Mouse (Mus musculus) lung, postnatal 25 days (tissue): ENCODE measurements around the gene Gnat1.
A peak's percentile ranks its signal among the peaks of the same experiment; 100 is the strongest.

ENCODE experiments used
- DNase-seq: peaks from one replicate; pipeline ENCODE4 v3.0.0; 2022; ENCODE audit warnings: low spot score

Gene Gnat1

DNA sequence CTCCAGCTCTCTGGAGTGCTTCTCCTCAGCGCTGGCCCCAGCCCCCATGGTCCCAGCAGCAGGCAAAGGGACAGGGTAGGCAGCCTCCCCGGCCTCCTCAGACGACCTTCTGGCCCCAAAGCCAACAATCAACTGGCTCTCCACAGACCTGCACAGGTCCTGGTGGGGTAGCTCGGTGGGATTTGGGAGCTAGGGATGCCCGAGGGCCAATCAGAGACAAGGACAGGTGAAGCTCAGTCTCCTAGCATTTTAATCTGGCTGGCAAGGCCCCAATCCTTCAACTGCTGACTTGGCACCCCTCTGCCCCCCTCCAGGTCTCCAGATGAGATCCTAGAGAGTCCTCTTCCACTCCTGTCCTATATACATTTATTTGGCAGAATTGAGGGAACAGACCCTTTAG, at the start of gene Gnat1:
Gnat1 (minus strand) TSS at position 212 of the 400 bp plus-strand sequence.
- DNase-seq, result no peak

DNA sequence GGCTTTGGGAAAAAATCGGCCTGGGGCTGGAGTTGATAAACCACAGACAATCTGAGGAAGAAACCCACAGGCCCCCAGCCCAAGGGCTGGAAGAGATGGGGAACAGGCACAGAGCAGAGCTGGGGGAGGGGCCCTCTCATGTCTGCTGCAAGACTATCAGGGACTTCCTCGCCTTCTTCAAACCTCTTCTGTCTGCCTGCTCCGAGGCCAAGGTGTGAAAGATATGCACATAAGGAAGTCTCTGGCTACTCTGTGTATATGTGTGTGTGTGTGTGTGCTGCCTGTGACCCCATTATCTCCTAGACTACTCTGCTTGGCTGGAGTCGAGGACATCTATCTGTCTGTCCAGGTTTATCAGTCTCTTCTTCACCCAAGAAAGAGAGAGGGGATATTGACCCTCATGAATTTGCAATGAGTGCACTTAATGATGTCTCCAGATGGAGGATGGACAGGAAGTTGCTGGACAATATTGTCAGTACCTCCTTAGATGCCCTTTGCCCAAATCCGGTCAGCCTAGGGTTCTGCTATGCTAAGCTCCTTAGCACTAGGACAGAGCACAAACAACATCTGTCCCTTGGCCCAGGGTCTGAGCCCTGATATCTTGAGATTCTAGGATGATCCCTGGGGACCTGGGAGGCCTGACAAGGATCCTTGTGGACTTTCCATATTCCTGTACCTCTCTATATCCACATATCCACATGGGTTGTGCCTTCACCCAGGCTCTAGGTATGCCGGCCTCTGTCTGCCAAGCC, 49.6 kb upstream of the Gnat1 start:
- DNase-seq, result no peak

DNA sequence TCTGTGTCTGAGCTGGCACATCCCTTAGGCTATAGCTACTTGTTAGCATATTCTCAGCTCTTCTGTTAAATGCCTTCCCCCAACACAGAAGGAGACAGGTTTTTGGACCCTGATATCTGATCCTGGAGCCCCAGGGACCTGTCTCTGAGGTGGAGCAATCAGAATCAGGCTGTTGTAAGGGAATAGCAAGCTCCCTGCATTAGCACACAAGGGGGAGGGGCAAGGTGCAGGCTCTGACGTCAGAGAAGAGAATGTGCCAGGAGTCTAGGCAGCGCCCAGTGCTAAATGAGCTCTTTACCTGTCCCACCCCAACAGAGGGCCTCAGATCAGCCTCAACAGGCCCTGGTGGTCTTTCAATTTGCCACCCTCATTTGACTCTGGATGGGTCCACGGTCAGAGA, 47.5 kb upstream of the Gnat1 start:
- no peak for DNase-seq

DNA sequence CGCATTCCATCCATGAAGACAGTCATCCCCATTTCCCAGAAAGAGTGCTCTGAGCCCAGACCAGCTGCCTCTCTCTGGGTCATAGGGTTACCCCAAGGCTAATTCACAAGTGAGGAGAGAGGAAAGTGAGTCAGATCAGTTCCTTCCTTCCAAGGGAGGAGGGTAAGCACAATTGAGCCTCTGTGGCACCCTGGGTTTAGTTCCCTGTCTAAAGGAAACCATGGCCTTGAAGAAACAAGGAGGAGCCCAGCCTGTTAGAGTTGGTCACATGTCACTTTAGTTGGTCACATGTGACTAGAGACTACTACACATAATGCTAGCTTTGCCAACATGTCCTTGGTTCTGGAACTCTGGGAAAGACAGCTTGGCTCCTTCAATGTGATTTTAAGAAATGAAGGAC, 45.3 kb upstream of the Gnat1 start:
- no peak for DNase-seq

DNA sequence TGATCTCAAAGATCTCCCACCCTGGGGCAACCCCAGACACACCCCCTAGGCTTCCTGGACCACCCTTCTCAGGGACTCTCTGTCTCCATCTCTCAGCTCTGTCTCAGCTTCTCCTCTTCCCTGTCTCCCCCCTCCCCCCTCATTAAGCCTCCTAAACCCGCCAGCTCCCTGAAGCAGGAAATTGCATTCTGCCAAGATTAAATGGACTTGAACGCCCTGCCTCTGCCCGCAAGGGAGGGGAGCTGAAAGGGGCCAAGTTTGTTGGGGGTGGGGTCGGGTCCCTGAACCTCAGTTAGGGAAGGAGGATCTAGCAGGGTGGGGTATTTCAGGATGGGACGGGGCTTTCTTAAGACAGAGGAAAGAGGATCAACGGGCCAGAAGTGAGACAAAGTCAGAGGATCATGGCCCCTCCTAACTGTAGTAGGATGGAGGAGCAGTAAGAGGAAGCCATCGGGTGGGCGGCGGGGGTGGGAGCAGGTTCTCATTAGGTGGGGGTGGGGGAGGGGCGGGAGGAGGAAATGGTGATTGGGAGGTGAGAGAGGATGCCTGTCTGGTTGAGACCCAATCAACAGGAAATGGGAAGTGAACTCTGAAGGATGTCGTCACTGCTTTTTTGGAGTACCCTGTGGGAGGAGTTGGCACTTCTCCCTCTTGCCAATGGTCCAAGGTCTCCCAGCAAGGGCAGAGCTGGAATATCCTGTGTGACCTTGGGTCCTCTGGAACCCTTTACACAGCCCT, 44.5 kb upstream of the Gnat1 start:
- peak; percentile 87 for DNase-seq

DNA sequence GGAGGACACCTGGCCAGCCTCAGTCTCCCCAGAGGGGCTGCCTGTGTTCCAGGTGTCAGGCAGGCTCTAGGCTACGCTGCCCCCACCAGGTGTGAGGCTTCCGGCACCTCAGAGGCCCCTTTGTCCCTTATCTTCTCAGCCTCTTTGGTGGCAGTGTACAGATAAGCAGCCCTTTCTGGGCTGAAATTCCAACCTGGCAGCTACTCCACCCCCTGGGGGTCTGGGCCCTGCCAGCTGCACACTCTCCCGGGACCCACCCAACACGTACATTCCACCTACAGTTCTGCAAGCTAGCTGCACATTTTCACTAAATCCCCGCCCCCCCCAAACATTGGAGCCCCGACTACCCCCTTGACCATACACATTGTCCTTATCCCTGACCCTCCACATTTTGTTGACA, 43.8 kb upstream of the Gnat1 start:
- no peak for DNase-seq

DNA sequence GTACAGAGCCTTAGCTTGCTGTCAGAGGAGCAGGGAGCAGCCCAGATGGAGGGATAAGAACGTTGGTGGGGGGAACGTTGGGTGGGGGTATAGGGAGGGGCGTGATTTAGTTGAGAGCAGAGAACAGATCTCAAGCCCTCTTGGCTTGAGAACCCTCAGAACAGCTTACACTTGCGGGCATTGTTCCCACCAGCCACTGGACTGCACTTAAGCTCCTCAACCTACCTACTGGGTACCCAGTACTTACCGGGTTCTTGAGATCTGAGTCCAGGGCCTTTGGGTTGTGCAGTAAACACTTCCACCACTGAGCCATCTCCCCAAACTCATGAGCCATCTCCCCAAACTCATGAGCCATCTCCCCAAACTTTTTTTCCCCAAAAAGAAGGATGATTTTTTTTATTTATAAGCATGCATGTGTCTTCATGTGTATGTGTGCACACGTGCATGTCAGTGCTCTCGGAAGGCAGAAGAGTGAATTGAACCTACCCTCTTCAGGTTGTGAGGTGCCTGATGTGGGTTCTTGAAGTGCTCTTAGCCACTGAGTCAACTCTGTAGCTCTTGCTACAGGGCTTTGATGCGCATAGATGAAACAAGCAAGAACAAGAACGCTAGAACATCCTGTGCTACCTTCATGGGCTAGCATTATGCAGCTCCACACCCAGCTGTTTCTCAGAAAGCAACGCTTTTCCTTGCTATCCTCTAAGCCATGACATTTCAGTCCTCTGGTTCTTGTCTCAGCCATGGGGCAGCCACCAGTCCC, 39.4 kb upstream of the Gnat1 start:
- DNase-seq, result peak; percentile 61

DNA sequence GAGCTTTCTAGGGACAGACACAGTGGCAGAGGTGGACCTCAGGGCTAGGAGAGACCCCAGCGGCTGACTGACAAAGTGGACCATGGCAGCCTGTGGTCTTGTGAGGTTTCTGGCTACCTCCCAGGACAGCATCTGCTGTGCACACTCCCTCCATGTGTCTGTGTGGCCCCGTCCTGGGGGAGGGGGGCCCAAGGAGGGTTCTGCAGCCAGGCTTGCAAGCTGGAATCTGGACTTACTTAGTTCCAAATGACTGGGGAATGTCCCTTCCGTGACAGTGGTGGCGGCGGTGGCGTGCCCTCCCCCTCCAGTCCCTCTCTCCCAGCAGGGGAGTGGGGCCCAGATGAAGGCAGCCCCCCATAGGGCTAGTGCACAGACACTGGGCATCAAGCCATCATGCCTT, 37.4 kb upstream of the Gnat1 start:
- no peak for DNase-seq

DNA sequence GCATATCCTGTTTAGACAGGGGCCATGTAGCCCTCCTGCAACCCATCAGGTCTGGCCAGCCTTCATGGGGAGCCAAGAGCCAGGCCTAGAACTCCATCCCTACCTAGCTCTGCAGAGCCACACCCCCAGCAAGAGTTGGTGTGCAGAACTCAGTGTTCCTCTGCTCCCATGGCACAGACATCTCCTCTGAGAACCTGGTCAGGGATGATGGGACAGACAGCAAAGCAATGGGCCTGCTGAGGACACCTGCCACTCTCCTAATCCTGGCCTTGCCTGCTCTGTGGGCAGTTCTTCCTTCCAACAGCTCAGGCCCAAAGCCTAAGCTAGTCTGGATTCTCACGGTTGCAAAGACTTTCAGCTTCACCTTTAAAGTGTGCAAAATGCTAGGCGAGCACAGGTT, 36.1 kb upstream of the Gnat1 start:
- no peak for DNase-seq

DNA sequence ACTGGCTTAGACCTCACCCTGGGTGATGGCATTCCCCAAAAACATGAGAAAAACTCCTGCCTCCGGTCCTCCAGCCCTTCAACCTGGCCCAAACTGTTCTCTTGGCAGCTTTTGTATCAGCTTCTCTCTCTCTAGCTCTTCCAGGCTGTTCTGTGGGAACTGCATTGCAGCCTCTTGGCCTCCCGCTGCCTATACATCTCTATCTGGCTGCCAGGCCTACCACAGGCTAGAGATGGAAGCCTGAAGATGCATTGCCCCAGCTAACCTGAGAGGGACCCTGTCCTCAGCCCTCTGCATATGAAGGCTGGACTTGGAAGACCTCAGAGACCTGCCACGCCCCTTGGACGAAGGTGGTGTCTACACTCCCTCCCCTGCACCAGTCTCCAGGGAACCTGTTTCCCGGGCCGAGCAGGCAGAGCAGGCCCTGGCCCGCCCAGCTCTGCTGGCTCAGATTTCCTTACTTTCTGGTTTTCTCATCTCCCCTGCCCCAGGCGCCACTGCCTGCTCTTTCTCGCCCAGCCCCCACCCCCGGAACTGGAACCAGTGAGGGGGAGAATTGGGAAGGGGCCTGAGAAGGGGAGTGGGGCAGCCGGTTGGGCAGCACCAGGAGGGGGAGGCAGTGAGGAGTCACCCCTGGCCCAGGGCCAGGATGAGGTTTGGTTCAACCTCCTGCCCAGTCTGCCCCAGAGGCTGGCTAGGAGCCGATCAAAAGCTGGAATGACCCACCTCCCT, 34.9 kb upstream of the Gnat1 start:
- no peak for DNase-seq

DNA sequence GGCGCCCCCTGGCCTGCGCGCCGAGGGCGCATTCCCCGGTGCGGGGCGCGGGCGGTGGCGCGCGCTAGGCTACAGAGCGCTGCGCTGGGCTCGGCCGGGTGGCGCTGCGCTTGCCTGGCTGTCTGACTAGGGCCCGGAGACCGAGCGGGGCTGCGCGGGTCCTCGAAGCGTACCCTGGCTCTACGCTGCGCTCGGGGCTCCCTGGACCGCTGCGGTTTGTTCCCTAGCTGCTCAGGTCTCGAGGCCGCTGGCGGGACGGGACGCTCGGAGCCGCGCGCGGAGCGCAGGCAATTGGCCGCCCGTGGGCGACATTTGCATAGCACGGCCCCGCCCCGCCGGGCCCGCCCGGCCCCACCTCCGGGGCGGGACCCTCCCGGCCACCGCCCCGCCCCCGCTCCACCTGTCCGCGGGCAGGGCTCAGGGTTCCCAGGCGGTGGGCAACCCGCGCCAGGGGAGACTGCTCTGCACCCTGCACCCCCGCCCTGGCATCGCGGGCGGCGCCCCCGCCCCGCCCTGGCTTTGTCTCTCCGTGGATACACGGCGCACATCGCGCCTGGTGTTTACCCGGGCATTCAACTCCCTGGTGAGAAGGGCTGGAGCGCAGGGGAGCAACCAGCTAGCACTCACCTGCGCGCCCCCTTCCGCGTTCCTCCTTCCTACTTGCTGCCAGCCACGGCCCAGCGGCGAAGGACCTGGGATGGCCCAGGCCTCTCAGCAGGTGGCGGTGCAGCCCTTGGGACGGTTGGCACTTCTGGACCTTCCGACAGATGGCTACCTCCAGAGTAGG, 30.4 kb upstream of the Gnat1 start, which contains the start of gene Sema3f:
Sema3f (minus strand) TSS at position 779 of the 787 bp plus-strand sequence.
- DNase-seq, result peak; percentile 87

DNA sequence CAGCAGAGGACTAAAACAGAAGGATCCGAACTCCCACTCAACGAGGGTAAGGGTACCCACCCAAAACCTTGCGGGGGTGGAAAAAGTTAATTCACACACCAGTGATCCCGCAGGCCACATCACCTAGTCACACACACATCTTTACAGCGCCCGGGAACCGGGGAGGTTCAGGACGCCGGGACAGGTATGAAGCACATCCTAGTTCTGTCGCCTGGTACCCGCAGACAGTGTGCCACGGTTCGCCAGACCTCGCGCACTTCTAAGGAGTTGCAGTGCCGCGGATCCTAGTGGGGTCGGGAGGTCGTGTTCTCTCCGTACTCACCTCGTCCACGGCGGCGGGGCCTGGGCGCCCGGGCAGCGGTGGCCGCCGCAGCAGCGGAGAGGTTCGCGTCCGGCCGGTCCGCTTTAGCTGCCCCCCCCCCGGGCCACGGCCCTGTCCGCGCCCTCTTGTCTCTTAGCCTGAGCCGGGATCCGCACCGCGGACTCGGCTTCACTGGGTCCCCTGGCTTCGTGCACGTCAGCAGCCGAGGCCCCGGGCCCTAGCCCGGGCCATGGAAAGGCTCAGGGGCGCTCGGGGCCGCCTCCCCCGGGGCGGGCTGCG, 29.7 kb upstream of the Gnat1 start:
- DNase-seq, result no peak

DNA sequence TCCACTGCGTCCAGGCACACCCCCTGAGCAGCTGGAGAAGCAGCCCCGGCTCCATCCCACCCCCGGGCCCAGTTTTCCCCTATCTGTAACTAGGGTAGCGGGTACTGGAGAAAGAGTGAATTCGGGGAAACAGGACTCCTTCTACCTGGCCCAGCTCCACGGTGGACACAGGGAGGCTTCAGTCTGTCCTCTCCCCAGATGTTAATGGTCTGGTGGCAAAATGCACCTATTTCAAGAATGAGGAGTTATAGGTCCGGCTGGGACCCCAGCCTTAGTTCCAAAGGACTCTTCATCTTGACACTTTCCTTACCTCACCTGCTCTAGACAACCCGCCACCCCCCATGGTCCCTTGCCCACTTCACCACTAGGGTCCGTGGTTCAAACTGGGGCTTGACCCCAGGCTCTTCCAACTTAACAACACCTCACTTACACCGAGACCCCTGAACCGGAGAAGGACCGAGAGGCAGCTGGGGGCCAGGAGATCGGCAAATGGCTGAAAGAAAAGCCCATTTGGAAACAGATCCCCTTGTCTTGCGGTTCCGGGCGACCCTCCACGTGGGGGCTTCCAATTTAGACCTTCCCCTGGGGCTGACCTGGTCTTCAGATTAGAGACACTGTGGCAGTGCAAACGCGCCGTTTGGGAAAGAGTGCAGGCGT, 29.1 kb upstream of the Gnat1 start:
- no peak for DNase-seq

DNA sequence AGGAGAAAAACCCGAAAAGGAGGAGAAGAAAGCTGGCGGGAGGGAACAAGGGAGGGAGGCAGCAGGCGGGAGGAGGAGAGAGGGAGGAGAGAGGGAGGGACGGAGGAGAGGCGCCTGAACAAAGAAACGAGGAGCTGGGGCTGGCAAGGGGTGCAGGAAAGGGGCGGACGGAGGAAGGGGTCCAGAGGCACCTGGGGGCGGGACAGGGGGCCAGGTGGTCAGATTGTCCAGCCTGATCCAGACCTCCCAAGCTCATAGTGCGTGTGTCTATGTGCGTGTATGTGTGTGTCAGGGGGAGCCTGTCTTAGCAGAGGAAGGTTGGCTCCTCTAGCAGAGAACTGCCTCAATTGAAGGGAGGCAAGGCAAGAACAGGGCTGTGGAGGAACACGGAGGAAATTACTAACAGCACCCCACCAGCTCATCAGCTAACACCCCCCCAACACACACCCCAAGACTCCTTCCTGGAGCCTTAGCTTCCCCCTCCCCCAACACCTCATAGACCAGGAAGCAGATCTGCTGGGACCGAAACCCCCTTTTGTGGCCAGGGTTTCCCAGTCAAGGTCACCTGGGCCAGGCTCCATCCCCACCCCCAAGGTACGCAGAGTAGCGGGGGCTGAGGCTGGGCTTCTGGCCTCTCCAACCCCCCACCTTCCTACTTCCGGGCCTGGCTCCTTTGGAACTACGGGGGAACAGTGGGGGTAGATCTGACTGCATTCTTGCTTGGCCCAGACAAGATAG, 28.4 kb upstream of the Gnat1 start:
- DNase-seq, result no peak

DNA sequence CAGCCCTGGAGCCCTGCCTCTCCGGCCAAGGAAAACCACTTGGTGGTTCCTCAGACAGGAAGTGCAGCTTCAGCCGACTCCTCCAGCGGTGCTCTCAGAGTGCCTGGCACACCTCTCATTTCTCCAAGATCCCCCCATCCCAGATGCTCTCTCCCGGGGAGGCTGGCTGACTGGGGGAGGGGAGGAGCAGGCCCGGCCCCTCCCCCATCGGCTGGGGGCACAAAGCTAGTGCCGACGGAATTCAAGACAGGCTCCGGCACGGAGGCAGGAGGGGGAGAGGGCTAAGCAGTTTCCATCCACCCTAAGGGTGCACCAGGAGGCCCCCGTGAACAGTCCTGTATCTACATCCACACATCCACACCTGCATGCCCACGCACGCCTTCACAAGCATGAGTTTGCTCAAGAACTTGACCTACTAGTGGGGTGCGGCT, 27.3 kb upstream of the Gnat1 start:
- DNase-seq, result no peak

DNA sequence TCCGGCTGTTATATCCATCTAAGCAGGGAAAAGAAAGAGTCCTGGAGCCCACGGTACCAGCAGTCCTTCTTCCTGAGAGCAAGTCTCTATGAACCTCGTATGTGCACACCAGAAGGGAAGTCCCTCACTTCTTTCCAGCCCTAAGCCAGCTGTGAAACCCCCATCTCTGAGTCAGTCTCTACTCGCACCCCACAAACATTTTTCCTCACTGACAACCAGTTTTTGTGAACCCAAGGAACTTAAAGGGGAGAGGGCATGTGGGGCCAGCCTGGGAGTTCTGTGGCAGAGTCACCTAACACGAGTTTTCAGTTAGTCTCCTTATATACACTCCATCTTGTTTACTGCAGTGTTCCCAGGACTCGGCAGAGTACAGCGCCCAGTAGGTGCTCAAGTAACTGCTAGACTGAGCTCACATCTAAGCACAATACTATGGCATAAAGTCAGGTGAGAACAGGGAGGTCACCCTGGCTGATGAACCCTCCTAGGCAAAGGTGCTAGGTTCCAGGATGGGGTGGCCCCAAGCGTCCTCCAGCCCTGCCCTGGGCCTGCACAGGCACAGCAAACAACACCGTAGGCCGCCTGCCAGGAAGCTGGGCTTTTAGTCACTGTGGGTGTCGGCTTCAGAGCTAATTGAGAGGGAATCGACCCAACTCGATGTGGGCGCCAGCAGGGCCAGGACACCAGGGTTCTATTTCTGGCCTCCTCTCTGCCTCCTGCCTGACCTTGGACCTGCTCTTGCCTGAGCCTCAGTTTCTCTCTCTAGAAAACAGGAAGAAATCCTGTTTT, 24.0 kb upstream of the Gnat1 start:
- peak; percentile 66 for DNase-seq

DNA sequence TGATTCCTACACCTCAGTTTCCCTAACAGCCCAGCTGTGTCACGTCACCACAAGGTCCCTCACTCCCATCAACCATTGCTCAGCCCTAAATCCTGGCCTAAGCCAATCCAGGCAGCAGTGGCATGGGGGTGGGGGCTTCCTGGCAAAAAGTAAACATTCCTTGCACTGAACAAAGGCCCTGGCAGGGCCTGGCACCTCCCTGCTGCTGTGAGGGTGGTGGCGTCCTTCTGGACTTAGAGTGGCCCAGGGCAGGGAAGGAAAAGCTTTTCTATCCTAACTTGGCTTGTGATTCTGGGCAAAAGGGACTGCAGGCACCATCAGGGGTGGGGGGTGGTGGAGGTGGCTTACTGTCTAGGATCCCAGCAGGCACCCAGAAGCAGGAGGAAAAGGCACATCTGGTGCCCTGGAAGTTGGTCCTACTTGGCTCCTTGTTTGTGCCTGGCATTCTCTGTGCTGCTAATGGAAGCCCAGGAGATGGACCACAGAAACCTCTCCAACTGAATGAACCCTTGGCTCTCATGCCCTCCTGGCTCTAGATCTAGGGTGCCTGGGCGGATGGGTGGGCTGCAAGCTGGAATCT, 23.2 kb upstream of the Gnat1 start:
- peak; percentile 86 for DNase-seq

DNA sequence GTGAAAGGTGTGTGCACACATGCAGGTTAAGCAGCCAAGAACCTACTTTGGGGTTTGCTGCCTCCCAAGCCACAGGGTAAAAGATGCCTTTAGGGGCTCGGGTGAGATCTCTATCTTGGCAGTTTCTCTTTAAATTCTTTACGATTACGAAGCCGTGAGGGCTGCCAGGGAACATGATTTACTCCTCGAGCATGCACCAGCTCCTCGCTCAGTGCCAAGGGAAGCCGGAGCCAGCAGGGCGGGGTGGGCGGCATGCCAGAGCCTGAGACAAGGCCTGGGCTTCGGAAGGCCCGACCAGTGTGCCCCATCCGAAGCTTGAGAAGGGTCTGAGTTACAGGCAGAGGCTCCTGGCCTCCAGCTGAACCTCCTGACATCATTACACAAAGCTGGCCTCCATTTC, 22.1 kb upstream of the Gnat1 start:
- peak; percentile 92 for DNase-seq
